Mouse (Mus musculus): ENCODE results near the gene Pawr.
A peak's percentile ranks its signal among the peaks of the same experiment; 100 is the strongest.

Pawr gene

GRCm38 (mm10) chr10:108331784-108332561, at the start of gene Pawr:
TSS of gene Pawr (plus strand) at chr10:108332121.
- peak; percentile 40 for DNase-seq

GRCm38 (mm10) chr10:108282351-108282750, 49.6 kb upstream of the Pawr start:
- DNase-seq, result no peak

DNA sequence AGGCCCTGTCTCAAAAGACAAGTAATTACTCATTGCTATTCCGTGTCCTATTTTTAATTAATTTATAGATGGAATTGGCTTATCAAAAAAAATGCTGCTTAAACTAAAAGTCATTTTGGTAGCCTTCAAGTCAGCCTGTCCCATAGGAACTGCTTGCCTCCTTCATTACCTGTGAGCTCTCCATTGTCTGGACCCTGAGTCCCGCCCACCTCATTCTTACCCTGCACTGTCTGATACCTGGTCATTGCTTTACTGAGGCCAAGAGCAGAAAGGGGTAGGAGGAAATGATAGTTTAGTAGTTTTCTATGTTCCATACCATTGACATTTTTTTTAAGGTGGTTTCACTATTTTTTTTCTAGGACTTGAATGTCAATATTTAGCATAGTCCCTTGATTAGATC, 48.5 kb upstream of the Pawr start:
- no peak for DNase-seq

- DNase-seq, result no peak
Measured at GRCm38 (mm10) chr10:108283837-108284236, 48.1 kb upstream of the Pawr start.

DNA sequence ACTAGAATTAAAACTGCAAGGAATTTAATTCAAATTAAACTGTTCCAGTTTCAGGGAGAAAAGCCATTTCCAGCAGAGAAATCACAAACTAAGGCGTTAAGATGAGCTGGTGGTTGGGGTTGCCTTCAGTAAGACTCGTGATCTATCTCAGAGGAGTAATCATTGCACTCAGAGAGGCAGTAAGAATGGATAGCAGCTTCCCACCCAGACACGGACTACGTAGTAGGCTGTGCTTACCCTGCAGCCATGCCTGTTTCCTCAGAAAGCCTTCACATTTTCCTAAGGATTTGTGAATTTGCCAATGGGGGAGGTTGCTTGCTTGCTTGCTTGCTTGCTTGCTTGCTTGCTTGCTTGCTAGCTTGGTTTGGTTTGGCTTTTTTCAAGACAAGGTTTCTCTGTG, 47.5 kb upstream of the Pawr start:
- no peak for DNase-seq

- no peak for DNase-seq
Measured at GRCm38 (mm10) chr10:108284977-108285376, 46.9 kb upstream of the Pawr start.

- DNase-seq, result no peak
Measured at GRCm38 (mm10) chr10:108286658-108287437, 45.1 kb upstream of the Pawr start.

DNA sequence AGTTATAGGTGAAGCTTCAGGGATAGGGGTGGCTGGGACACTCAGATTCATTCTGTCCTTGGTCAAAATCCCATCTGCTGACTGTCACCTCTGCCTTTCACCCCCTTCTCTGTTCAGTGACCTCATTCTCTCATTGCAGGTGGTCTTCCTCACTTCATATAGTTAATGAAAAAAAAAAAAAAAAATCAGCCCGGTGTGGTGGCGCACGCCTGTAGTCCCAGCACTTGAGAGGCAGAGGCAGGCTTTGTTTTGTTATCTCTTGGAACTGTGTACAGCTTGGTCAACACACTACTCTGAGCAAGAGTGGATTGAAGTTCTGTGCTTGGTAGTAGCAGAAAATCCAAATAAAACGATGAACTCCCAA, 44.5 kb upstream of the Pawr start:
- no peak for DNase-seq

- no peak for DNase-seq
Measured at GRCm38 (mm10) chr10:108290046-108290445, 41.9 kb upstream of the Pawr start.

- DNase-seq, result no peak
Measured at GRCm38 (mm10) chr10:108291688-108292471, 40.0 kb upstream of the Pawr start.

- no peak for DNase-seq
Measured at GRCm38 (mm10) chr10:108292651-108293050, 39.3 kb upstream of the Pawr start.

DNA sequence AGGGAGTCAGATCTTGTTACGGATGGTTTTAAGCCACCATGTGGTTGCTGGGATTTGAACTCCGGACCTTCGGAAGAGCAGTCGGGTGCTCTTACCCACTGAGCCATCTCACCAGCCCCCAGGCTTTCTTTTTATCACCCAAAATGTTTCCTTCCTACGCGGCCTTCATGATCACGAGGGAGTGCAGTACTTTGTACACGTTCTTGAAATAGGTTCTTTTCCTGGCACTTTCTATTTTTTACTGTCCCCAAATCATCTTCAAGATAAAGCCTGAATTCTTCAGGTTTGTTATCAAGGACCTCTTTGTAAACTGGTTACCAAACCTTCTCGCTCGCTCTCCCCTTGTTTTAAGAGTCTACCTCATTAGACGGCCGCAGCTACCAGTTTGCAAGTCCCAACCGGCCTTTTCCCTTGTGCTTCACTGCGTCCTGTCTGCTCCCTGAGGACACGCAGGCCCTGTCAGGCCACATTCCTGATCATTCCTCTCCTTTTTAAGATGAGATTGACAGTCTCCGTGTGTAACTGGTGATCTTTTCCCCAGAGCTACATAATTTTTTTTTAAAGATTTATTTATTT, 38.2 kb upstream of the Pawr start:
- DNase-seq, result no peak

- DNase-seq, result no peak
Measured at GRCm38 (mm10) chr10:108294766-108295165, 37.2 kb upstream of the Pawr start.

DNA sequence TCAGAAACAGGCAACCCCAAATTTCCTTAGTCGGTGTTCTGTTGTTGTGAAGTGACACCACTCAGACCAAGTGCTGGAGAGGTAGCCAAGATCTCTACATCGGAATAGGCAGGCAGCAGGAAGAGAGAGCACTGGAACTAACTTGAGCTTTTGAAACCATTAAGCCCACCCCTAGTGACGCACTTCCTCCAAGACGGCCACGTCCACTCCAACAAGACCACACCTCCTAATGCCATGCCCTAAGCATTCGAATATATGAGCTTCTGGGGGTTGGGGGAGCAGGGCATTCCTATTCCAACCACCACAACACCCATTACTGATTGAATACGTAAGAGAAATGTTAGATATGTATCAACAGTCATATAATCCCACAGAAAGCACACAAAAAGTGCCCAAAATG, 35.5 kb upstream of the Pawr start:
- no peak for DNase-seq

GRCm38 (mm10) chr10:108298261-108298660, 33.7 kb upstream of the Pawr start:
- no peak for DNase-seq

DNA sequence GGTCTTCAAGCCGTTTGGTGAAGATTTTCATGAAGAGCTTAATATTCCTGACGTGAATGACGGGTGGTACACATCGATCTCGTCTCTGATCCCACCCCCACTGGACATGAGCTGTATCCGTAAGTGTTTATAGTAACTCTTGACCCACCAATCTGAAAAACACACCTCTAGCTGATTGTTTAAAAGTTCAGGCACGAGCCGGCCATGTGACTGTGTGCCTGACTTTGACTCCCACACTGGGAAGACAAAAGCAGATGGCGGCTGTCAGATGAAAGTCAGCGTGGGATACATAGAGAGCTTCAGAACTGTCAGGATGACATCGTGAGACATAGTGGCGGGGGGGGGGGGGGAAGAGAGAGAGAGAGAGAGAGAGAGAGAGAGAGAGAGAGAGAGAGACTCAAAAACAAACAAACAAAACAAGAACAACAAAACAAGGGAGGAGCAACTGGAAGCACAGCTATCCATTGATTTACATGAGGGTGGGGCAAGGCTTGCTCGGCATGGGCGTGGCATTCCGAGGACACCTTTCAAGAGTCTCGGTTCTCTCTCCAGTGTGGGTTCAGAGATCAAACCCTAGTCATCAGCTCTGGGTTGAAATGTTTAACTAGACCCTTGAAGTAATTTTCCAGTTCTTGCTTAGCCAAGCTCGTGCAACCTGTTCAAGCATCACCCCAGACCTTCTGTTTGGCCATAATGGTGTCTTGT, 32.9 kb upstream of the Pawr start:
- no peak for DNase-seq

DNA sequence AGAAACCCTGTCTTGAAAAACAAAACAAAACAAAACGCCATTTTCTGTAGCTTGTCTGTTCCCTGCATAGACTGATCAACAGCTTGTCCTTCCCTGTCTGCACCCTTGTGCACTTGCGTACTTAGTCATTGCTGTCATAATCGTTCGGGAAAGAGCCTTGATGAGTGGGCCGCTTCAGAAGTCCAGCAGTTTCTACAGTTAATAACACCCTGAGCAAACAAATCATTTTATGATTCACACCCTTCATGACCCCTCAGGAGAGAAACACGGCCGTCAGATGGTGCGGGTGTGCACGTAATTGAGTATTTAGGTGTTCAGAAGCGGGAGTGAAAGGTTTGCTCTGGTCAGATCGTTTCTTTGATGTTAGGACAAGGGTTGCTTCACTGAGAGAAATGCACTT, 32.1 kb upstream of the Pawr start:
- DNase-seq, result no peak

GRCm38 (mm10) chr10:108300843-108301242, 31.1 kb upstream of the Pawr start:
- DNase-seq, result peak; percentile 66

DNA sequence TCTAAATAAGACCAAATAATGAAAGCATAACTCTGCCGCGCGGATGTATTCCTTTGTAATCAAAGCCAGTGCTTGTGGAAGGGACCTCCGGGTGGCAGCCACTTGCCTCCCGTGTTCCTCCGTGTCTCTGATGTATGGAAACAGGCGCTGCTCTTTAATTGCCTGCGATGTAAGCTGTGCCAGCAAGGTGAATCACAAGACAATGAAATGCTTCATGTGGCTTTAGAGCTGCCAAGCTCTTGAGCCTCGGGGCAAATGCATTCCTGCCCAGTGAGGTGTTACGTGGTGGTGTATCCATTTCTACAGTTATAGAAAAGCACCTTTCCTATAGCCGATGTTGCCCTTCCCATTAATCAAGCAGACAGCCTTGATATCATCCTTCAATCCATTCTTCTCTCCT, 24.1 kb upstream of the Pawr start:
- no peak for DNase-seq

DNA sequence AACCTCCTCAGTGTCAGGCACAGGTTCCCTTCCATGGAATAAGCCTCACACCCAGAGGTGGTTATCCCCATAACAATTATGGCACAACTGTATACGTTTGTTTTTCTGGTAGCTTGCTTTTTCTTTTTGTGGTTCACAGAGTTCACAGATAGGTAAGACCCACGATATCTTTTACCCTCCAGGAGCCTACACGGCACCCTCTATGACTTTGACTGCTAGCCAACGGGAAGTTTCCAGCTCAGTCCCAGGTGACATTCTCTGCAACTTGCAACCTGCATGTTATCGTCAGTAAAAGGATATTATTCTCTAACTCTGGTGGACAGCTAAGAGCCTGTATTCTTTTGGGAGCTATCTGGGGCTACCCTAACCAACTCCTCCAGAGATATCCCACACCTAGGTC, 21.7 kb upstream of the Pawr start:
- no peak for DNase-seq

DNA sequence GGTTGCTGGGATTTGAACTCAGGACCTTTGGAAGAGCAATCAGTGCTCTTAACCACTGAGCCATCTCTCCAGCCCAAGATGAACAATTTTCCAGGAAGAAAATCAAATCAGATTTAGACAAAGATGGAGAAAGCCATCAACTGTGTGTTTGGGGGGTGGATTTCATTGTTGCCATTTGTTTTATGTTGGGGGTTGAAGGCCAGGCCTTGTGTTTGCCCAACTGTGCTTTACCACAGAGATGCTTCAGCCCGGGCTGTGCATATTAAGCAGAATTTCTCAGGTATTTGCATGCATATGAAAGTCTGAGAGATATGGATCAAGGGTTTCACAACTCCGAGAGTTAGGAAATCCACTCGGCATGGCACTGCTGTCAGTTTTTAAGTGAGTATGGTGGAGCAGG, 20.5 kb upstream of the Pawr start:
- no peak for DNase-seq

GRCm38 (mm10) chr10:108313845-108314244, 18.1 kb upstream of the Pawr start:
- DNase-seq, result no peak

GRCm38 (mm10) chr10:108314396-108314795, 17.5 kb upstream of the Pawr start:
- no peak for DNase-seq

Data from cerebellum, adult 11 months (tissue).